Mouse (Mus musculus): ENCODE data around the gene Exoc3l. TPM values are rescaled to one million over a fixed set of nuclear protein-coding genes. Genes with fewer than 3 reads are reported as not detected.
A peak's percentile ranks its signal among the peaks of the same experiment; 100 is the strongest.

The Exoc3l gene
- polyA plus RNA-seq, 1 experiment from 2014 or later = 11.1 TPM

- H3K27me3 ChIP-seq = peaks cover 29% of the 10 kb centered on the region
- under 1% methylated on average over 53 of the region's 53 CpGs for WGBS
Measured at GRCm38 (mm10) chr8:105288958-105289732, 6.8 kb downstream of the Exoc3l start.

GRCm38 (mm10) chr8:105288231-105288630, 7.7 kb downstream of the Exoc3l start:
- H3K27me3 ChIP-seq = peaks cover 24% of the 10 kb centered on the region
- H3K4me1 ChIP-seq = peaks cover 31% of the 10 kb centered on the region
- H3K4me2 ChIP-seq = peak overlapping the region; percentile 84
- H3K27ac ChIP-seq = no peak overlapping the region
- peak overlapping the region; percentile 75; the same call in 1 of the 2 replicates for H3K9ac ChIP-seq
- H3K9me3 ChIP-seq = no peaks in the 10 kb centered on the region
- ATAC-seq (ENCODE audit: insufficient number of reproducible peaks, insufficient read depth, low FRiP score, low TSS enrichment, low read depth) = no peak
- peaks cover 17% of the 10 kb centered on the region for H3K36me3 ChIP-seq
- H3K4me3 ChIP-seq = peak overlapping the region; percentile 56
- 86% methylated on average over 5 of the region's 5 CpGs for WGBS

More at GRCm38 (mm10) chr8:105288958-105289732, 6.8 kb downstream of the Exoc3l start:
- ATAC-seq (ENCODE audit: insufficient number of reproducible peaks, insufficient read depth, low FRiP score, low TSS enrichment, low read depth) = peak; percentile 90
- H3K9ac ChIP-seq = peak overlapping the region; percentile 75
- H3K4me1 ChIP-seq = peaks cover 31% of the 10 kb centered on the region
- H3K4me2 ChIP-seq = peak overlapping the region; percentile 84
- peak overlapping the region; percentile 83 for H3K27ac ChIP-seq
- no peaks in the 10 kb centered on the region for H3K9me3 ChIP-seq
- peak overlapping the region; percentile 56 for H3K4me3 ChIP-seq
- H3K36me3 ChIP-seq = peaks cover 12% of the 10 kb centered on the region

- H3K36me3 ChIP-seq = peaks cover 30% of the 10 kb centered on the region
- H3K27ac ChIP-seq = no peak overlapping the region
- H3K27me3 ChIP-seq = peaks cover 13% of the 10 kb centered on the region
- ATAC-seq (ENCODE audit: insufficient number of reproducible peaks, insufficient read depth, low FRiP score, low TSS enrichment, low read depth) = no peak
- no peaks in the 10 kb centered on the region for H3K9me3 ChIP-seq
- no peak overlapping the region for H3K4me2 ChIP-seq
- H3K4me1 ChIP-seq = peaks cover 31% of the 10 kb centered on the region
- H3K9ac ChIP-seq = no peak overlapping the region
- 86% methylated on average over 4 of the region's 4 CpGs for WGBS
- H3K4me3 ChIP-seq = no peak overlapping the region
Measured at GRCm38 (mm10) chr8:105286907-105287306, 9.0 kb downstream of the Exoc3l start.

GRCm38 (mm10) chr8:105285514-105285913, 10.4 kb downstream of the Exoc3l start:
- Histone ChIP-seq H3K4me3 (no peak overlapping the region), H3K4me2 (no peak overlapping the region), H3K27ac (no peak overlapping the region), H3K9ac (0 out of 2 replicates have a peak overlapping the region, but pooled peaks have one; percentile 36), H3K36me3 (peaks cover 39% of the 10 kb centered on the region), H3K4me1 (peaks cover 28% of the 10 kb centered on the region), H3K27me3 (peaks cover 18% of the 10 kb centered on the region), H3K9me3 (no peaks in the 10 kb centered on the region)
- no peak for ATAC-seq (ENCODE audit: insufficient number of reproducible peaks, insufficient read depth, low FRiP score, low TSS enrichment, low read depth)
- 43% methylated on average over 12 of the region's 12 CpGs for WGBS

GRCm38 (mm10) chr8:105283074-105283473, 12.8 kb downstream of the Exoc3l start:
- ATAC-seq (ENCODE audit: insufficient number of reproducible peaks, insufficient read depth, low FRiP score, low TSS enrichment, low read depth) = no peak
- Histone ChIP-seq H3K4me2 (no peak overlapping the region), H3K4me3 (no peak overlapping the region), H3K27ac (no peak overlapping the region), H3K9me3 (no peaks in the 10 kb centered on the region), H3K36me3 (peaks cover 45% of the 10 kb centered on the region), H3K4me1 (peaks cover 16% of the 10 kb centered on the region), H3K9ac (0 out of 2 replicates have a peak overlapping the region, but pooled peaks have one; percentile 6), H3K27me3 (peaks cover 33% of the 10 kb centered on the region)
- 26% methylated on average over 23 of the region's 23 CpGs for whole genome bisulfite sequencing

- Histone ChIP-seq H3K27me3 (peaks cover 42% of the 10 kb centered on the region), H3K9me3 (no peaks in the 10 kb centered on the region), H3K36me3 (peaks cover 45% of the 10 kb centered on the region), H3K4me1 (peaks cover 13% of the 10 kb centered on the region), H3K4me3 (no peak overlapping the region), H3K4me2 (no peak overlapping the region), H3K9ac (no peak overlapping the region), H3K27ac (no peak overlapping the region)
- ATAC-seq (ENCODE audit: insufficient number of reproducible peaks, insufficient read depth, low FRiP score, low TSS enrichment, low read depth) = no peak
- 93% methylated on average over 4 of the region's 4 CpGs for WGBS
Measured at GRCm38 (mm10) chr8:105282239-105282638, 13.7 kb downstream of the Exoc3l start.

GRCm38 (mm10) chr8:105281821-105282220, 14.1 kb downstream of the Exoc3l start:
- no peak overlapping the region for H3K9ac ChIP-seq
- H3K27ac ChIP-seq = no peak overlapping the region
- ATAC-seq (ENCODE audit: insufficient number of reproducible peaks, insufficient read depth, low FRiP score, low TSS enrichment, low read depth) = no peak
- peaks cover 15% of the 10 kb centered on the region for H3K4me1 ChIP-seq
- 87% methylated on average over 12 of the region's 12 CpGs for WGBS
- H3K27me3 ChIP-seq = peaks cover 46% of the 10 kb centered on the region
- peaks cover 45% of the 10 kb centered on the region for H3K36me3 ChIP-seq
- H3K9me3 ChIP-seq = no peaks in the 10 kb centered on the region
- H3K4me3 ChIP-seq = no peak overlapping the region
- no peak overlapping the region for H3K4me2 ChIP-seq

GRCm38 (mm10) chr8:105280567-105280966, 15.3 kb downstream of the Exoc3l start:
- no peak overlapping the region for H3K9ac ChIP-seq
- H3K27ac ChIP-seq = no peak overlapping the region
- H3K4me3 ChIP-seq = no peak overlapping the region
- no peaks in the 10 kb centered on the region for H3K9me3 ChIP-seq
- WGBS = 57% methylated on average over 3 of the region's 3 CpGs
- H3K36me3 ChIP-seq = peaks cover 43% of the 10 kb centered on the region
- H3K4me2 ChIP-seq = no peak overlapping the region
- peaks cover 58% of the 10 kb centered on the region for H3K27me3 ChIP-seq
- H3K4me1 ChIP-seq = peaks cover 23% of the 10 kb centered on the region
- ATAC-seq (ENCODE audit: insufficient number of reproducible peaks, insufficient read depth, low FRiP score, low TSS enrichment, low read depth) = no peak

GRCm38 (mm10) chr8:105278911-105279334, 17.0 kb downstream of the Exoc3l start:
- Histone ChIP-seq H3K4me2 (peak overlapping the region; percentile 58), H3K27ac (no peak overlapping the region), H3K36me3 (peaks cover 33% of the 10 kb centered on the region), H3K27me3 (peaks cover 75% of the 10 kb centered on the region), H3K9me3 (no peaks in the 10 kb centered on the region), H3K4me3 (peak overlapping the region; percentile 29), H3K4me1 (peaks cover 27% of the 10 kb centered on the region), H3K9ac (peak overlapping the region; percentile 52; the same call in 1 of the 2 replicates)
- peak; percentile 62; the same call in 1 of the 2 replicates for ATAC-seq (ENCODE audit: insufficient number of reproducible peaks, insufficient read depth, low FRiP score, low TSS enrichment, low read depth)
- 3% methylated on average over 28 of the region's 28 CpGs for WGBS

- H3K9ac ChIP-seq = peak overlapping the region; percentile 67
- H3K27me3 ChIP-seq = peaks cover 96% of the 10 kb centered on the region
- peak overlapping the region; percentile 48 for H3K4me3 ChIP-seq
- ATAC-seq (ENCODE audit: insufficient number of reproducible peaks, insufficient read depth, low FRiP score, low TSS enrichment, low read depth) = no peak
- H3K4me1 ChIP-seq = peaks cover 31% of the 10 kb centered on the region
- peak overlapping the region; percentile 82 for H3K4me2 ChIP-seq
- no peak overlapping the region for H3K27ac ChIP-seq
- no peaks in the 10 kb centered on the region for H3K9me3 ChIP-seq
- H3K36me3 ChIP-seq = peaks cover 11% of the 10 kb centered on the region; the same call in 1 of the 2 replicates
- 3% methylated on average over 30 of the region's 30 CpGs for WGBS
Measured at GRCm38 (mm10) chr8:105276292-105277120, 19.4 kb downstream of the Exoc3l start.

- H3K4me1 ChIP-seq = peaks cover 33% of the 10 kb centered on the region
- H3K9ac ChIP-seq = peak within 1 kb of the TSS; percentile 67
- H3K4me2 ChIP-seq = peak within 1 kb of the TSS; percentile 82
- 3% methylated on average over 10 of the region's 10 CpGs for WGBS
- ATAC-seq (ENCODE audit: insufficient number of reproducible peaks, insufficient read depth, low FRiP score, low TSS enrichment, low read depth) = no peak
- peak within 1 kb of the TSS; percentile 48 for H3K4me3 ChIP-seq
- no peak within 1 kb of the TSS for H3K27ac ChIP-seq
- no peaks in the 10 kb centered on the region for H3K9me3 ChIP-seq
- H3K27me3 ChIP-seq = peaks cover 99% of the 10 kb centered on the region
- H3K36me3 ChIP-seq = peaks cover 7% of the 10 kb centered on the region; the same call in 1 of the 2 replicates
Measured at GRCm38 (mm10) chr8:105275840-105276239, 20.1 kb downstream of the Exoc3l start, which contains the start of gene Nol3. Gene Nol3 (plus strand): TSS chr8:105276140.
